Mouse (Mus musculus): ENCODE measurements at regions not wholly inside any gene's neighbourhood (a gene's known extent, or its start where the extent isn't known, plus 50 kb on each side); places are given as distances from the start of the nearest gene placed in this dataset.
A peak's percentile ranks its signal among the peaks of the same experiment; 100 is the strongest.

- TF ChIP-seq CTCF (IDR thresholded peaks at IDR 0.05) = no peak
- 81% methylated on average over 5 of the region's 5 CpGs for WGBS
- no peaks in the 10 kb centered on the region for H3K4me1 ChIP-seq (ENCODE audit: insufficient read depth, low read length)
- no peak for ATAC-seq (ENCODE audit: low FRiP score)
- no peak for DNase-seq (ENCODE audit: low spot score)
- H3K4me2 ChIP-seq (ENCODE audit: low read depth, low read length, poor library complexity, severe bottlenecking) = no peak overlapping the region
- no peak overlapping the region for H3K27ac ChIP-seq (ENCODE audit: low read depth, low read length)
- no peak overlapping the region for H3K4me3 ChIP-seq (ENCODE audit: low read depth, low read length)
- no peaks in the 10 kb centered on the region for H3K36me3 ChIP-seq (ENCODE audit: insufficient read depth, low read length)
- no peak overlapping the region for H3K9ac ChIP-seq (replicated peaks; ENCODE audit: low read length, poor library complexity, severe bottlenecking)
- no peaks in the 10 kb centered on the region for H3K27me3 ChIP-seq (ENCODE audit: insufficient read depth, low read length)
- H3K9me3 ChIP-seq (ENCODE audit: low read length) = no peaks in the 10 kb centered on the region
Observed at GRCm38 (mm10) chr12:110059321-110059720, 219.5 kb upstream of the Dio3 start.

DNA sequence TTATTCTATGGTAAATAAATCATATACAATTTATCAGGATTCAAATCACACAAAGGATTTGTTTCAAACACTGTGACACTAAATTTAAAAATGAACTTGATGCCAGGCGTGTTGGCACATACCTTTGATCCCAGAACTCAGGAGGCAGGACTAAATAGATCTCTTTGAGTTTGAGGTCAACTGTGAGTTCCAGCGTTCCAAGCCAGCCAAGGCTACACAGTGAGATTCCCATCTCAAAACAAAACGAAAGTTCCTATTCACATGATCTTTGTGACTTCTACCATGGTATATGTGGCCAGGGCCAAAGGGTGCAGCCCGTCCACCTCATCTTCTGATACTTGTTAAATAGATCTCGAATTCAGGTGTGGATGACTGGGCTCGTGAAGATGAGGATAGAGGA is 216.9 kb upstream of the Dio3 start:
- no peak overlapping the region for H3K4me3 ChIP-seq (ENCODE audit: low read depth, low read length)
- no peaks in the 10 kb centered on the region for H3K27me3 ChIP-seq (ENCODE audit: insufficient read depth, low read length)
- H3K4me2 ChIP-seq (ENCODE audit: low read depth, low read length, poor library complexity, severe bottlenecking) = no peak overlapping the region
- no peak overlapping the region for H3K27ac ChIP-seq (ENCODE audit: low read depth, low read length)
- no peaks in the 10 kb centered on the region for H3K36me3 ChIP-seq (ENCODE audit: insufficient read depth, low read length)
- WGBS = 89% methylated on average over 6 of the region's 6 CpGs
- DNase-seq (ENCODE audit: low spot score) (no peak), ATAC-seq (ENCODE audit: low FRiP score) (no peak)
- H3K9ac ChIP-seq (replicated peaks; ENCODE audit: low read length, poor library complexity, severe bottlenecking) = no peak overlapping the region
- no peaks in the 10 kb centered on the region for H3K4me1 ChIP-seq (ENCODE audit: insufficient read depth, low read length)
- TF ChIP-seq CTCF (IDR thresholded peaks at IDR 0.05) = no peak
- no peaks in the 10 kb centered on the region for H3K9me3 ChIP-seq (ENCODE audit: low read length)

- no peak overlapping the region for H3K4me2 ChIP-seq (ENCODE audit: low read depth, low read length, poor library complexity, severe bottlenecking)
- no peaks in the 10 kb centered on the region for H3K9me3 ChIP-seq (ENCODE audit: low read length)
- DNase-seq (ENCODE audit: low spot score) (no peak), ATAC-seq (ENCODE audit: low FRiP score) (no peak)
- 78% methylated on average over 8 of the region's 8 CpGs for WGBS
- peak; percentile 43 for TF ChIP-seq CTCF (IDR thresholded peaks at IDR 0.05)
- no peak overlapping the region for H3K4me3 ChIP-seq (ENCODE audit: low read depth, low read length)
- H3K36me3 ChIP-seq (ENCODE audit: insufficient read depth, low read length) = no peaks in the 10 kb centered on the region
- no peak overlapping the region for H3K9ac ChIP-seq (replicated peaks; ENCODE audit: low read length, poor library complexity, severe bottlenecking)
- H3K27me3 ChIP-seq (ENCODE audit: insufficient read depth, low read length) = no peaks in the 10 kb centered on the region
- H3K27ac ChIP-seq (ENCODE audit: low read depth, low read length) = no peak overlapping the region
- no peaks in the 10 kb centered on the region for H3K4me1 ChIP-seq (ENCODE audit: insufficient read depth, low read length)
Observed at GRCm38 (mm10) chr12:110063013-110063412, 215.9 kb upstream of the Dio3 start.

DNA sequence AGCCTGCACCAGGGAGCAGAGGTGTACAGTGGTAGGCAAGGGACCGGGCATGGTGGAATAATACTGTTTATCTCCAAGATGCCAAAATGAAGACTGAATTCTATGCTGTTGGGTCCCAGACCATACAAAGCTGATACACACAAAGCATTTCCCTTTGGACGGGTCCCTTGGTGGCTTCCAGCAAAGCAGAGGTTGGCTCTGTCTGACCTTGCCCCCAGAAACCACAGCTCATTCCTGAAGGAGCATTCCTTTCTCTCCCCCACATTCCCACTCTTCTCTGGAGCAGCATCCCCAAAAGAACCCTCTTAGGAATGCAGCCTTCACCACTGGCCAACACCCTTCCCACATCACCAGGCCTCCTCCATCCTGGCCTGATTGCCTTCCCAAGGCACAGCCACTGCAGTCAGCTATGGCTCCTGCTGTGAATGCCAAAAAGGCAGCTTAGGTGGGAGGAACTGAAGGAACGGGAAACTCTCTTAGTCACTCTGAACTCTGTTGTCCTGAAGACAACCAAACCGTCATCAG is 212.4 kb upstream of the Dio3 start:
- H3K27me3 ChIP-seq (ENCODE audit: insufficient read depth, low read length) = no peaks in the 10 kb centered on the region
- H3K4me2 ChIP-seq (ENCODE audit: low read depth, low read length, poor library complexity, severe bottlenecking) = no peak overlapping the region
- no peaks in the 10 kb centered on the region for H3K4me1 ChIP-seq (ENCODE audit: insufficient read depth, low read length)
- H3K36me3 ChIP-seq (ENCODE audit: insufficient read depth, low read length) = no peaks in the 10 kb centered on the region
- no peak overlapping the region for H3K4me3 ChIP-seq (ENCODE audit: low read depth, low read length)
- no peak for DNase-seq (ENCODE audit: low spot score)
- no peak for TF ChIP-seq CTCF (IDR thresholded peaks at IDR 0.05)
- ATAC-seq (ENCODE audit: low FRiP score) = no peak
- H3K9me3 ChIP-seq (ENCODE audit: low read length) = 0 out of 2 replicates have a peak, but pooled peaks cover 4% of the 10 kb centered on the region
- WGBS = 58% methylated on average over 4 of the region's 4 CpGs
- H3K9ac ChIP-seq (replicated peaks; ENCODE audit: low read length, poor library complexity, severe bottlenecking) = no peak overlapping the region
- H3K27ac ChIP-seq (ENCODE audit: low read depth, low read length) = no peak overlapping the region

- 0 out of 2 replicates have a peak, but pooled peaks cover 4% of the 10 kb centered on the region for H3K9me3 ChIP-seq (ENCODE audit: low read length)
- no peak overlapping the region for H3K4me2 ChIP-seq (ENCODE audit: low read depth, low read length, poor library complexity, severe bottlenecking)
- H3K27me3 ChIP-seq (ENCODE audit: insufficient read depth, low read length) = no peaks in the 10 kb centered on the region
- WGBS = 84% methylated on average over 6 of the region's 6 CpGs
- no peak overlapping the region for H3K4me3 ChIP-seq (ENCODE audit: low read depth, low read length)
- H3K36me3 ChIP-seq (ENCODE audit: insufficient read depth, low read length) = no peaks in the 10 kb centered on the region
- DNase-seq (ENCODE audit: low spot score) = no peak
- no peaks in the 10 kb centered on the region for H3K4me1 ChIP-seq (ENCODE audit: insufficient read depth, low read length)
- no peak for ATAC-seq (ENCODE audit: low FRiP score)
- TF ChIP-seq CTCF (IDR thresholded peaks at IDR 0.05) = no peak
- H3K9ac ChIP-seq (replicated peaks; ENCODE audit: low read length, poor library complexity, severe bottlenecking) = no peak overlapping the region
- no peak overlapping the region for H3K27ac ChIP-seq (ENCODE audit: low read depth, low read length)
Observed at GRCm38 (mm10) chr12:110070506-110070905, 208.4 kb upstream of the Dio3 start.

DNA sequence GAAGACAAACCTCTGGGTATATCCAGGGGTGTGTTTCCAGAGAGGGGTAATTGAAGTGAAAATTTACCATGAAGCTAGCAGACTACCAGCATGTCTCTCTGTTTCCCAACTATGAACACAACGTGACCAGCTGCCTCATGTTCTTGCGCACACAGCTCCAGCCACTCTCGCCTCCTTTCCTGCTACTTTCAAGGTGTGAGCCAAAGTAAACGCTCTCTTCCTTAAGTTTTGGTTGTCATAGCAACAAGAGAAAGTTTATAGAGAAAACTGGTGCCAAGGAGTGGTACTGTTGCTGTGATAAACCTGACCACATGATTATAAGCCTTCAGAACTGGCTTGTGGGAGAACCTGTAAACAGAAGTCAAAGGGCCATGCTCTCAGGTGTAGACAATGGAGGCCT is 207.0 kb upstream of the Dio3 start:
- no peak overlapping the region for H3K27ac ChIP-seq (ENCODE audit: low read depth, low read length)
- TF ChIP-seq CTCF (IDR thresholded peaks at IDR 0.05) = no peak
- H3K9ac ChIP-seq (replicated peaks; ENCODE audit: low read length, poor library complexity, severe bottlenecking) = no peak overlapping the region
- H3K9me3 ChIP-seq (ENCODE audit: low read length) = 0 out of 2 replicates have a peak, but pooled peaks cover 4% of the 10 kb centered on the region
- H3K27me3 ChIP-seq (ENCODE audit: insufficient read depth, low read length) = no peaks in the 10 kb centered on the region
- WGBS = 78% methylated on average over 4 of the region's 4 CpGs
- no peaks in the 10 kb centered on the region for H3K4me1 ChIP-seq (ENCODE audit: insufficient read depth, low read length)
- no peak for DNase-seq (ENCODE audit: low spot score)
- ATAC-seq (ENCODE audit: low FRiP score) = no peak
- H3K36me3 ChIP-seq (ENCODE audit: insufficient read depth, low read length) = no peaks in the 10 kb centered on the region
- no peak overlapping the region for H3K4me2 ChIP-seq (ENCODE audit: low read depth, low read length, poor library complexity, severe bottlenecking)
- no peak overlapping the region for H3K4me3 ChIP-seq (ENCODE audit: low read depth, low read length)

All from midbrain, postnatal 0 days (tissue).